Mouse (Mus musculus) lung, adult 18-20 months (tissue): ENCODE measurements at regions not wholly inside any gene's neighbourhood (a gene's known extent, or its start where the extent isn't known, plus 50 kb on each side); places are given as distances from the start of the nearest gene placed in this dataset.
A peak's percentile ranks its signal among the peaks of the same experiment; 100 is the strongest.

Experiments used
- DNase-seq, 2 experiments: peaks; one replicate each; pipeline ENCODE4 v3.0.0; 2022; ENCODE audit warnings: mixed read lengths in 2 of 2

GRCm38 (mm10) chr7:137888731-137889130, 451.3 kb downstream of the Glrx3 start:
- no peak for DNase-seq

GRCm38 (mm10) chr7:137906424-137907060, 469.1 kb downstream of the Glrx3 start:
- DNase-seq = no peak

- no peak for DNase-seq
Measured at GRCm38 (mm10) chr7:137909456-137909855, 472.0 kb downstream of the Glrx3 start.

- DNase-seq = no peak
Measured at GRCm38 (mm10) chr7:137913551-137914105, 476.2 kb downstream of the Glrx3 start.

GRCm38 (mm10) chr7:137914506-137914905, 477.1 kb downstream of the Glrx3 start:
- no peak for DNase-seq

- no peak for DNase-seq
Measured at GRCm38 (mm10) chr7:137916351-137916750, 478.9 kb downstream of the Glrx3 start.

- peak; percentile 2 to 3 for DNase-seq
Measured at GRCm38 (mm10) chr7:137924464-137925167, 472.9 kb downstream of the Tcerg1l start.

GRCm38 (mm10) chr7:137925656-137926055, 471.9 kb downstream of the Tcerg1l start:
- no peak for DNase-seq

GRCm38 (mm10) chr7:137927371-137927770, 470.2 kb downstream of the Tcerg1l start:
- DNase-seq = no peak

- DNase-seq = no peak
Measured at GRCm38 (mm10) chr7:137930200-137930599, 467.3 kb downstream of the Tcerg1l start.

- no peak for DNase-seq
Measured at GRCm38 (mm10) chr7:137935896-137936295, 461.6 kb downstream of the Tcerg1l start.

GRCm38 (mm10) chr7:137939116-137939515, 458.4 kb downstream of the Tcerg1l start:
- peak; percentile 1 to 5 for DNase-seq

- no peak for DNase-seq
Measured at GRCm38 (mm10) chr7:137940084-137940483, 457.4 kb downstream of the Tcerg1l start.

- DNase-seq = no peak
Measured at GRCm38 (mm10) chr7:137944991-137945390, 452.5 kb downstream of the Tcerg1l start.

GRCm38 (mm10) chr7:137947424-137947823, 450.1 kb downstream of the Tcerg1l start:
- no peak for DNase-seq

- no peak for DNase-seq
Measured at GRCm38 (mm10) chr7:137957354-137957753, 440.2 kb downstream of the Tcerg1l start.

- DNase-seq = no peak
Measured at GRCm38 (mm10) chr7:137957848-137958247, 439.7 kb downstream of the Tcerg1l start.

GRCm38 (mm10) chr7:137963470-137964095, 433.9 kb downstream of the Tcerg1l start:
- DNase-seq = no peak

- DNase-seq = no peak
Measured at GRCm38 (mm10) chr7:137974705-137975104, 422.8 kb downstream of the Tcerg1l start.

GRCm38 (mm10) chr7:137977527-137977926, 420.0 kb downstream of the Tcerg1l start:
- no peak for DNase-seq

GRCm38 (mm10) chr7:137979361-137979760, 418.2 kb downstream of the Tcerg1l start:
- no peak for DNase-seq

- no peak for DNase-seq
Measured at GRCm38 (mm10) chr7:138005806-138006205, 391.7 kb downstream of the Tcerg1l start.

- no peak for DNase-seq
Measured at GRCm38 (mm10) chr7:138006971-138007370, 390.6 kb downstream of the Tcerg1l start.

- no peak for DNase-seq
Measured at GRCm38 (mm10) chr7:138008601-138009000, 388.9 kb downstream of the Tcerg1l start.
